Mouse (Mus musculus): ENCODE results near the gene 4931422A03Rik.

4931422A03Rik gene

GRCm38 (mm10) chr2:103968919-103969436 lies 59.2 kb downstream of the 4931422A03Rik start:
- no peak for DNase-seq

GRCm38 (mm10) chr2:103968186-103968585 lies 60.0 kb downstream of the 4931422A03Rik start:
- no peak for DNase-seq

- DNase-seq: no peak
Measured at GRCm38 (mm10) chr2:103965391-103965790, 62.8 kb downstream of the 4931422A03Rik start.

GRCm38 (mm10) chr2:103962349-103962748 lies 65.8 kb downstream of the 4931422A03Rik start:
- no peak for DNase-seq

GRCm38 (mm10) chr2:103959574-103959973 lies 68.6 kb downstream of the 4931422A03Rik start:
- DNase-seq: no peak

- DNase-seq: no peak
Measured at GRCm38 (mm10) chr2:103959066-103959465, 69.1 kb downstream of the 4931422A03Rik start.

GRCm38 (mm10) chr2:103958634-103959033 lies 69.5 kb downstream of the 4931422A03Rik start:
- no peak for DNase-seq

GRCm38 (mm10) chr2:103957649-103958546 lies 70.3 kb downstream of the 4931422A03Rik start, which contains the start of gene Lmo2:
TSS of gene Lmo2 (plus strand) at chr2:103957986.
- DNase-seq: no peak

GRCm38 (mm10) chr2:103956867-103957266 lies 71.3 kb downstream of the 4931422A03Rik start:
- no peak for DNase-seq

GRCm38 (mm10) chr2:103955714-103956113 lies 72.4 kb downstream of the 4931422A03Rik start:
- no peak for DNase-seq

- no peak for DNase-seq
Measured at GRCm38 (mm10) chr2:103953050-103953835, 74.9 kb downstream of the 4931422A03Rik start.

GRCm38 (mm10) chr2:103947982-103948655 lies 80.0 kb downstream of the 4931422A03Rik start:
- no peak for DNase-seq

GRCm38 (mm10) chr2:103946892-103947291 lies 81.3 kb downstream of the 4931422A03Rik start:
- DNase-seq: no peak

GRCm38 (mm10) chr2:103945571-103946092 lies 82.5 kb downstream of the 4931422A03Rik start:
- peak; percentile 29 for DNase-seq

- no peak for DNase-seq
Measured at GRCm38 (mm10) chr2:103944859-103945258, 83.3 kb downstream of the 4931422A03Rik start.

GRCm38 (mm10) chr2:103941085-103941484 lies 87.1 kb downstream of the 4931422A03Rik start:
- no peak for DNase-seq

- DNase-seq: no peak
Measured at GRCm38 (mm10) chr2:103939003-103939402, 89.2 kb downstream of the 4931422A03Rik start.

GRCm38 (mm10) chr2:103938573-103938972 lies 89.6 kb downstream of the 4931422A03Rik start:
- no peak for DNase-seq

- no peak for DNase-seq
Measured at GRCm38 (mm10) chr2:103937670-103938069, 90.5 kb downstream of the 4931422A03Rik start.

GRCm38 (mm10) chr2:103936666-103937065 lies 91.5 kb downstream of the 4931422A03Rik start:
- no peak for DNase-seq

GRCm38 (mm10) chr2:103935691-103936435 lies 92.3 kb downstream of the 4931422A03Rik start:
- no peak for DNase-seq

GRCm38 (mm10) chr2:103934670-103935069 lies 93.5 kb downstream of the 4931422A03Rik start:
- DNase-seq: no peak

Measured in thymus, postnatal 4 days (tissue).